Mouse (Mus musculus): ENCODE results near the gene Zfp652. TPM values are rescaled to one million over a fixed set of nuclear protein-coding genes. Genes with fewer than 3 reads are reported as not detected.
A peak's percentile ranks its signal among the peaks of the same experiment; 100 is the strongest.

Gene Zfp652
- polyA plus RNA-seq, 1 experiment from 2014 or later, result 12.8 TPM

- DNase-seq (ENCODE audit: low spot score), result peak; percentile 45
- Histone ChIP-seq H3K4me1 (ENCODE audit: control insufficient read depth, insufficient read depth, low read length) (peaks cover 6% of the 10 kb centered on the region; the same call in 1 of the 2 replicates), H3K9ac (replicated peaks; ENCODE audit: low read length) (peak within 1 kb of the TSS; percentile 34; the same call in 1 of the 2 replicates), H3K9me3 (replicated peaks; ENCODE audit: control insufficient read depth, low read length) (no peaks in the 10 kb centered on the region), H3K27me3 (ENCODE audit: control insufficient read depth, insufficient read depth, low read length) (peaks cover 2% of the 10 kb centered on the region; the same call in 1 of the 2 replicates), H3K4me2 (ENCODE audit: low read depth, low read length) (peak within 1 kb of the TSS; percentile 13; the same call in 1 of the 2 replicates), H3K27ac (replicated peaks; ENCODE audit: low read depth, low read length) (peak within 1 kb of the TSS; percentile 25), H3K36me3 (replicated peaks; ENCODE audit: control insufficient read depth, insufficient read depth, low read depth, low read length) (no peaks in the 10 kb centered on the region), H3K4me3 (ENCODE audit: low read depth, low read length) (no peak within 1 kb of the TSS)
- 8% methylated on average over 11 of the region's 11 CpGs for WGBS
- no peak for ATAC-seq (replicated peaks; ENCODE audit: insufficient number of reproducible peaks, low FRiP score, low TSS enrichment, low read depth)
These were observed 129.7 kb downstream of the Zfp652 start, which contains the start of gene Abi3 for GRCm38 (mm10) chr11:95842074-95842681. Gene Abi3, minus strand, starts transcription at chr11:95842476.

- DNase-seq (ENCODE audit: low spot score), result no peak
- no peak for ATAC-seq (replicated peaks; ENCODE audit: insufficient number of reproducible peaks, low FRiP score, low TSS enrichment, low read depth)
- no peak overlapping the region for H3K4me2 ChIP-seq (ENCODE audit: low read depth, low read length)
- 73% methylated on average over 5 of the region's 5 CpGs for WGBS
- H3K4me3 ChIP-seq (ENCODE audit: low read depth, low read length), result no peak overlapping the region
- H3K9ac ChIP-seq (replicated peaks; ENCODE audit: low read length), result no peak overlapping the region
- peaks cover 6% of the 10 kb centered on the region; the same call in 1 of the 2 replicates for H3K4me1 ChIP-seq (ENCODE audit: control insufficient read depth, insufficient read depth, low read length)
- H3K27me3 ChIP-seq (ENCODE audit: control insufficient read depth, insufficient read depth, low read length), result peaks cover 2% of the 10 kb centered on the region; the same call in 1 of the 2 replicates
- H3K27ac ChIP-seq (replicated peaks; ENCODE audit: low read depth, low read length), result no peak overlapping the region
- H3K9me3 ChIP-seq (replicated peaks; ENCODE audit: control insufficient read depth, low read length), result no peaks in the 10 kb centered on the region
- H3K36me3 ChIP-seq (replicated peaks; ENCODE audit: control insufficient read depth, insufficient read depth, low read depth, low read length), result no peaks in the 10 kb centered on the region
These were observed 130.5 kb downstream of the Zfp652 start for GRCm38 (mm10) chr11:95842953-95843352.

GRCm38 (mm10) chr11:95843421-95843950, 131.0 kb downstream of the Zfp652 start:
- no peak for DNase-seq (ENCODE audit: low spot score)
- H3K9ac ChIP-seq (replicated peaks; ENCODE audit: low read length), result no peak overlapping the region
- no peak overlapping the region for H3K27ac ChIP-seq (replicated peaks; ENCODE audit: low read depth, low read length)
- no peaks in the 10 kb centered on the region for H3K36me3 ChIP-seq (replicated peaks; ENCODE audit: control insufficient read depth, insufficient read depth, low read depth, low read length)
- WGBS, result 63% methylated on average over 6 of the region's 6 CpGs
- ATAC-seq (replicated peaks; ENCODE audit: insufficient number of reproducible peaks, low FRiP score, low TSS enrichment, low read depth), result no peak
- H3K27me3 ChIP-seq (ENCODE audit: control insufficient read depth, insufficient read depth, low read length), result peaks cover under 1% of the 10 kb centered on the region; the same call in 1 of the 2 replicates
- no peak overlapping the region for H3K4me3 ChIP-seq (ENCODE audit: low read depth, low read length)
- no peak overlapping the region for H3K4me2 ChIP-seq (ENCODE audit: low read depth, low read length)
- H3K4me1 ChIP-seq (ENCODE audit: control insufficient read depth, insufficient read depth, low read length), result peaks cover 6% of the 10 kb centered on the region; the same call in 1 of the 2 replicates
- no peaks in the 10 kb centered on the region for H3K9me3 ChIP-seq (replicated peaks; ENCODE audit: control insufficient read depth, low read length)

DNA sequence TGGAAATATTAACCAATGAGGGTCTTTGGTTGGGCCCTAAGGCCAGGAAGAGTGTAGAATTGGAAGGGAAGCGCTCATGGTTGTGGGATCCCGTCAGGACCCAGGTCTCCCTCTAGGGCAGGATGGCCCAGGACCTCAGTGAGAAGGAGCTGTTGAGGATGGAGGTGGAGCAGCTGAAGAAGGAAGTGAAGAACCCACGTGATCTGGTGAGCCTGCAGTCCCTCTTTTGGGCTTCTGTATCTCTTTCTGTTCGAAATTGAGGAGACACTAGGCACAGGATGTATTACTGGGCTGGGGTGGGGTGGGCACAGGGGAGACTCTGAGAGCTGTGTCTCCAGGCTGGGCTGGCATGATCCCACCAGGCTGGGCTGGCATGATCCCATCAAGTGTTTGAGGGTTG, 132.5 kb downstream of the Zfp652 start:
- no peak overlapping the region for H3K27ac ChIP-seq (replicated peaks; ENCODE audit: low read depth, low read length)
- ATAC-seq (replicated peaks; ENCODE audit: insufficient number of reproducible peaks, low FRiP score, low TSS enrichment, low read depth), result no peak
- H3K4me1 ChIP-seq (ENCODE audit: control insufficient read depth, insufficient read depth, low read length), result peaks cover 6% of the 10 kb centered on the region; the same call in 1 of the 2 replicates
- no peaks in the 10 kb centered on the region for H3K36me3 ChIP-seq (replicated peaks; ENCODE audit: control insufficient read depth, insufficient read depth, low read depth, low read length)
- 67% methylated on average over 4 of the region's 4 CpGs for WGBS
- no peak overlapping the region for H3K4me2 ChIP-seq (ENCODE audit: low read depth, low read length)
- no peak overlapping the region for H3K9ac ChIP-seq (replicated peaks; ENCODE audit: low read length)
- no peaks in the 10 kb centered on the region for H3K27me3 ChIP-seq (ENCODE audit: control insufficient read depth, insufficient read depth, low read length)
- DNase-seq (ENCODE audit: low spot score), result no peak
- no peaks in the 10 kb centered on the region for H3K9me3 ChIP-seq (replicated peaks; ENCODE audit: control insufficient read depth, low read length)
- H3K4me3 ChIP-seq (ENCODE audit: low read depth, low read length), result no peak overlapping the region

DNA sequence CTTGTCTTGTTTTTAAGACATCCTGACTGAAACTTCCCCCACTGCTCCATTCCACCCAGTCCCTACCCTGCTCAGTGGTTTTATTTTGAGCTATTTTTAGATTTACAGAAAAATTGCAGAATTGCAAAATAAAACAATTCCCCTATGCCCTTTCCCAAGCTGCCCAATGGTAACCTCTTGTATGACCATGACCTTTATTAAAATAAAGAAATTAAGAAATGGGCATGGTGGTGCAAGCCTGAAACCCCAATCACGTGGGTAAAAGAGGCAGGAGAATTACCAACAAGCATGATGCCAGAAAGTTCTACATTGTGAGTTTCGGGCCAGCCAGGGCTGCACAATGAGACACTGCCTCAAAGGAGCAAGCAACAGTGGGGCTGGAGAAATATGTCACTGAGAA, 138.4 kb downstream of the Zfp652 start:
- Histone ChIP-seq H3K27me3 (ENCODE audit: control insufficient read depth, insufficient read depth, low read length) (no peaks in the 10 kb centered on the region), H3K4me1 (ENCODE audit: control insufficient read depth, insufficient read depth, low read length) (no peaks in the 10 kb centered on the region), H3K36me3 (replicated peaks; ENCODE audit: control insufficient read depth, insufficient read depth, low read depth, low read length) (no peaks in the 10 kb centered on the region), H3K4me3 (ENCODE audit: low read depth, low read length) (no peak overlapping the region), H3K9ac (replicated peaks; ENCODE audit: low read length) (no peak overlapping the region), H3K4me2 (ENCODE audit: low read depth, low read length) (no peak overlapping the region), H3K27ac (replicated peaks; ENCODE audit: low read depth, low read length) (no peak overlapping the region), H3K9me3 (replicated peaks; ENCODE audit: control insufficient read depth, low read length) (no peaks in the 10 kb centered on the region)
- no peak for ATAC-seq (replicated peaks; ENCODE audit: insufficient number of reproducible peaks, low FRiP score, low TSS enrichment, low read depth)
- WGBS, result 74% methylated on average over 2 of the region's 2 CpGs
- DNase-seq (ENCODE audit: low spot score), result no peak

DNA sequence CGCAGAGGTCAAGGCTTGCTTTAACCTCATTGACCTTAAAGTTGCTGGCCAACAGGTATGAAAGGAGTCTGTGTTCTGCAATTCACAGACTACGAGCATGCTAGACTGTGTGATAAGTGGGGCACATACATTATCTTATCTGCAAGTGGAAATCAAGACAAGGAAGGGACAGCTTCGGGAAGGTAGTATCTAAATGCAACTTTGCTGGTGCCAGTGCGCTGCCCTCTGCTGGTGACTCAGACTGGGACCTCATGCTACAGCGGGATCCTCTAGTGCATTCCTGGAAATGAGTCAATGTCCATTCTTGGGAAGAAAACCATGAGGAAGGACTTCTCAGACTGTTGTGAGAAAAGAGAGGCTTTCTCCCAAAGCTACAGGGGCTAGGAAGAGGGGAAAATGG, 141.2 kb downstream of the Zfp652 start:
- Histone ChIP-seq H3K4me3 (ENCODE audit: low read depth, low read length) (no peak overlapping the region), H3K9ac (replicated peaks; ENCODE audit: low read length) (no peak overlapping the region), H3K4me2 (ENCODE audit: low read depth, low read length) (no peak overlapping the region), H3K27ac (replicated peaks; ENCODE audit: low read depth, low read length) (no peak overlapping the region), H3K36me3 (replicated peaks; ENCODE audit: control insufficient read depth, insufficient read depth, low read depth, low read length) (no peaks in the 10 kb centered on the region), H3K9me3 (replicated peaks; ENCODE audit: control insufficient read depth, low read length) (no peaks in the 10 kb centered on the region), H3K27me3 (ENCODE audit: control insufficient read depth, insufficient read depth, low read length) (no peaks in the 10 kb centered on the region), H3K4me1 (ENCODE audit: control insufficient read depth, insufficient read depth, low read length) (no peaks in the 10 kb centered on the region)
- DNase-seq (ENCODE audit: low spot score) (peak; percentile 43), ATAC-seq (replicated peaks; ENCODE audit: insufficient number of reproducible peaks, low FRiP score, low TSS enrichment, low read depth) (no peak)
- 58% methylated on average over 5 of the region's 5 CpGs for WGBS

DNA sequence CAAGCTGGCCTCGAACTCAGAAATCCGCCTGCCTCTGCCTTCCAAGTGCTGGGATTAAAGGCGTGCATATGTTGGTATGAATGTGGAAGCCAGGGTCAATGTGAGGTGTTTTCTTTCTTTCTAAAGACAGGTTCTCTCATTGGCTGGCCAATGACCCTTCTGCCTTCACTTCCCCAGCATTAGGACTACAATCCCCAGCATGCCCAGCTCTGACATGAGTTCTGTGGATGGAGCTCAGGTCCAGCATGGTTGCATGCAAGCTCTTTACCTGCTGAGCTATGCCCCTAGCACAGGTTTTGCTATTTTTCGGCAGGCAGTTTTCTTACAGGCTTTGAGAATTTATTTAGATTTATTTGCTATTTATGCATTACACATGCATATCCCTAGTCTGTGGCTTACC, 144.8 kb downstream of the Zfp652 start:
- Histone ChIP-seq H3K4me1 (ENCODE audit: control insufficient read depth, insufficient read depth, low read length) (no peaks in the 10 kb centered on the region; the same call in 1 of the 2 replicates), H3K36me3 (replicated peaks; ENCODE audit: control insufficient read depth, insufficient read depth, low read depth, low read length) (no peaks in the 10 kb centered on the region), H3K4me2 (ENCODE audit: low read depth, low read length) (no peak overlapping the region), H3K9ac (replicated peaks; ENCODE audit: low read length) (no peak overlapping the region), H3K27ac (replicated peaks; ENCODE audit: low read depth, low read length) (no peak overlapping the region), H3K9me3 (replicated peaks; ENCODE audit: control insufficient read depth, low read length) (no peaks in the 10 kb centered on the region), H3K27me3 (ENCODE audit: control insufficient read depth, insufficient read depth, low read length) (no peaks in the 10 kb centered on the region), H3K4me3 (ENCODE audit: low read depth, low read length) (no peak overlapping the region)
- DNase-seq (ENCODE audit: low spot score), result no peak
- ATAC-seq (replicated peaks; ENCODE audit: insufficient number of reproducible peaks, low FRiP score, low TSS enrichment, low read depth), result no peak
- WGBS, result 85% methylated on average over 4 of the region's 4 CpGs
